Mouse (Mus musculus): ENCODE results near the gene Fndc3a.

- TF ChIP-seq CTCF (conservative IDR thresholded peaks at IDR 0.05; ENCODE audit: insufficient read depth, insufficient read length, low read depth, low read length) (no peak), POLR2A (IDR thresholded peaks at IDR 0.05; ENCODE audit: low read depth, low read length) (no peak)
These were observed 28.4 kb upstream of the Fndc3a start for GRCm38 (mm10) chr14:72738217-72738616.
